Mouse (Mus musculus) liver, embryonic 11.5 days (tissue): ENCODE results near the gene Ccsap. TPM values are rescaled to one million over a fixed set of nuclear protein-coding genes. Genes with fewer than 3 reads are reported as not detected.

Experiments used
- ATAC-seq: fragments of 200-750 bp; cut with Nextera tagmentation; replicated peaks from 2 replicates; pipeline ENCODE4 v1.8.0; 2017; ENCODE audit warnings: moderate number of reproducible peaks, mild to moderate bottlenecking, moderate TSS enrichment, moderate library complexity; ENCODE audit not compliant: low FRiP score
- DNase-seq: peaks from one replicate; pipeline ENCODE4 v3.0.0-alpha.2; 2017; ENCODE audit warnings: low spot score
- H3K27ac ChIP-seq: fragments of 300-500 bp; sonication (generic); 2 replicates; pipeline ENCODE4 v1.5.1; 2014; ENCODE audit warnings: mild to moderate bottlenecking, low read depth, low read length, control low read depth
- H3K27me3 ChIP-seq: fragments of 300-500 bp; sonication (generic); replicated peaks from 2 replicates; pipeline ENCODE4 v1.6.1; 2014; ENCODE audit warnings: low read length, mixed read lengths; ENCODE audit not compliant: control insufficient read depth, insufficient read depth
- H3K36me3 ChIP-seq: fragments of 300-500 bp; sonication (generic); 2 replicates; pipeline ENCODE4 v1.6.1; 2014; ENCODE audit warnings: mild to moderate bottlenecking, low read length, moderate library complexity, mixed read lengths; ENCODE audit not compliant: control insufficient read depth, insufficient read depth
- H3K4me1 ChIP-seq: fragments of 300-500 bp; sonication (generic); replicated peaks from 2 replicates; pipeline ENCODE4 v1.6.1; 2014; ENCODE audit warnings: low read length, mixed read lengths; ENCODE audit not compliant: control insufficient read depth, insufficient read depth
- H3K4me2 ChIP-seq: fragments of 300-500 bp; sonication (generic); 2 replicates; pipeline ENCODE4 v1.6.1; 2014; ENCODE audit warnings: mild to moderate bottlenecking, control low read depth, moderate library complexity
- H3K4me3 ChIP-seq: fragments of 300-500 bp; sonication (generic); 2 replicates; pipeline ENCODE4 v1.5.1; 2014; ENCODE audit warnings: low read depth, low read length, control low read depth
- H3K9ac ChIP-seq: fragments of 300-500 bp; sonication (generic); 2 replicates; pipeline ENCODE4 v1.6.1; 2014; ENCODE audit warnings: low read depth, low read length, control low read depth
- H3K9me3 ChIP-seq: fragments of 300-500 bp; sonication (generic); 2 replicates; pipeline ENCODE4 v1.6.1; 2016; ENCODE audit warnings: low read length, inconsistent platforms, mixed read lengths; ENCODE audit not compliant: control insufficient read depth
- WGBS: fragments of 180-500 bp; shearing (Covaris S2); extraction: QIAGEN DNeasy Blood & Tissue Kit; methylation state at CpG from one replicate; pipeline ENCODE4 v1.1.7; 2014; 5-methylcytosine and 5-hydroxymethylcytosine counted together
- polyA plus RNA-seq: library from polyadenylated mRNA; unstranded; fragments of >200 nt; fragmentation: Nextera tagmentation; extraction: Ambion mirVana; gene quantifications from 2 replicates; pipeline ENCODE4 v1.2.1, GENCODE M21; 2014

Ccsap gene
- polyA plus RNA-seq, 1 experiment from 2014 or later: 4.6 TPM

GRCm38 (mm10) chr8:123884721-123885565, 24.9 kb upstream of the Ccsap start:
- no peak overlapping the region for H3K9ac ChIP-seq
- no peaks in the 10 kb centered on the region for H3K36me3 ChIP-seq
- H3K4me2 ChIP-seq: no peak overlapping the region
- peaks cover 3% of the 10 kb centered on the region; the same call in 1 of the 2 replicates for H3K4me1 ChIP-seq
- 14% methylated on average over 13 of the region's 14 CpGs for WGBS
- DNase-seq: no peak
- no peak for ATAC-seq
- no peaks in the 10 kb centered on the region for H3K9me3 ChIP-seq
- peaks cover 38% of the 10 kb centered on the region for H3K27me3 ChIP-seq
- H3K27ac ChIP-seq: no peak overlapping the region
- H3K4me3 ChIP-seq: no peak overlapping the region

- no peak overlapping the region for H3K4me3 ChIP-seq
- H3K9ac ChIP-seq: no peak overlapping the region
- ATAC-seq (no peak), DNase-seq (no peak)
- no peaks in the 10 kb centered on the region for H3K9me3 ChIP-seq
- H3K36me3 ChIP-seq: no peaks in the 10 kb centered on the region
- 88% methylated on average over 4 of the region's 4 CpGs for WGBS
- no peak overlapping the region for H3K4me2 ChIP-seq
- peaks cover 3% of the 10 kb centered on the region; the same call in 1 of the 2 replicates for H3K4me1 ChIP-seq
- peaks cover 29% of the 10 kb centered on the region for H3K27me3 ChIP-seq
- H3K27ac ChIP-seq: no peak overlapping the region
These were observed 23.1 kb upstream of the Ccsap start for GRCm38 (mm10) chr8:123883094-123883493.

- peaks cover 27% of the 10 kb centered on the region for H3K27me3 ChIP-seq
- H3K9me3 ChIP-seq: no peaks in the 10 kb centered on the region
- no peak overlapping the region for H3K27ac ChIP-seq
- ATAC-seq (no peak), DNase-seq (no peak)
- no peak overlapping the region for H3K4me3 ChIP-seq
- H3K4me2 ChIP-seq: no peak overlapping the region
- no peaks in the 10 kb centered on the region for H3K36me3 ChIP-seq
- WGBS: 67% methylated on average over 2 of the region's 2 CpGs
- peaks cover 3% of the 10 kb centered on the region; the same call in 1 of the 2 replicates for H3K4me1 ChIP-seq
- no peak overlapping the region for H3K9ac ChIP-seq
These were observed 22.4 kb upstream of the Ccsap start for GRCm38 (mm10) chr8:123882412-123882811.

GRCm38 (mm10) chr8:123880821-123881350, 20.9 kb upstream of the Ccsap start:
- H3K4me1 ChIP-seq: peaks cover 3% of the 10 kb centered on the region; the same call in 1 of the 2 replicates
- H3K27me3 ChIP-seq: peaks cover 24% of the 10 kb centered on the region
- H3K9ac ChIP-seq: no peak overlapping the region
- H3K9me3 ChIP-seq: no peaks in the 10 kb centered on the region
- 45% methylated on average over 4 of the region's 4 CpGs for WGBS
- no peak overlapping the region for H3K4me2 ChIP-seq
- H3K4me3 ChIP-seq: no peak overlapping the region
- no peak overlapping the region for H3K27ac ChIP-seq
- DNase-seq (no peak), ATAC-seq (no peak)
- H3K36me3 ChIP-seq: no peaks in the 10 kb centered on the region

GRCm38 (mm10) chr8:123880271-123880670, 20.3 kb upstream of the Ccsap start:
- no peak overlapping the region for H3K4me3 ChIP-seq
- H3K27ac ChIP-seq: no peak overlapping the region
- no peaks in the 10 kb centered on the region for H3K9me3 ChIP-seq
- peaks cover 18% of the 10 kb centered on the region for H3K27me3 ChIP-seq
- DNase-seq (no peak), ATAC-seq (no peak)
- peaks cover 3% of the 10 kb centered on the region; the same call in 1 of the 2 replicates for H3K4me1 ChIP-seq
- 61% methylated on average over 10 of the region's 10 CpGs for WGBS
- H3K4me2 ChIP-seq: no peak overlapping the region
- H3K9ac ChIP-seq: no peak overlapping the region
- H3K36me3 ChIP-seq: no peaks in the 10 kb centered on the region

GRCm38 (mm10) chr8:123877865-123878264, 17.9 kb upstream of the Ccsap start:
- Histone ChIP-seq H3K4me3 (no peak overlapping the region), H3K27ac (no peak overlapping the region), H3K4me2 (no peak overlapping the region), H3K27me3 (no peaks in the 10 kb centered on the region; the same call in 1 of the 2 replicates), H3K9me3 (no peaks in the 10 kb centered on the region), H3K9ac (no peak overlapping the region), H3K36me3 (no peaks in the 10 kb centered on the region), H3K4me1 (no peaks in the 10 kb centered on the region)
- no peak for DNase-seq
- WGBS: 69% methylated on average over 2 of the region's 2 CpGs
- ATAC-seq: no peak

GRCm38 (mm10) chr8:123874324-123874723, 14.3 kb upstream of the Ccsap start:
- no peaks in the 10 kb centered on the region for H3K9me3 ChIP-seq
- DNase-seq: no peak
- no peaks in the 10 kb centered on the region for H3K4me1 ChIP-seq
- no peak overlapping the region for H3K4me2 ChIP-seq
- no peaks in the 10 kb centered on the region for H3K36me3 ChIP-seq
- H3K27me3 ChIP-seq: no peaks in the 10 kb centered on the region
- ATAC-seq: no peak
- WGBS: 79% methylated on average over 11 of the region's 11 CpGs
- no peak overlapping the region for H3K27ac ChIP-seq
- no peak overlapping the region for H3K4me3 ChIP-seq
- H3K9ac ChIP-seq: no peak overlapping the region

GRCm38 (mm10) chr8:123873364-123873763, 13.4 kb upstream of the Ccsap start:
- H3K9me3 ChIP-seq: no peaks in the 10 kb centered on the region
- H3K27ac ChIP-seq: no peak overlapping the region
- H3K4me3 ChIP-seq: no peak overlapping the region
- ATAC-seq: no peak
- no peaks in the 10 kb centered on the region for H3K27me3 ChIP-seq
- WGBS: 67% methylated on average over 6 of the region's 6 CpGs
- no peaks in the 10 kb centered on the region for H3K4me1 ChIP-seq
- no peak overlapping the region for H3K9ac ChIP-seq
- DNase-seq: no peak
- H3K36me3 ChIP-seq: no peaks in the 10 kb centered on the region
- H3K4me2 ChIP-seq: no peak overlapping the region

- H3K9ac ChIP-seq: no peak overlapping the region
- H3K27me3 ChIP-seq: no peaks in the 10 kb centered on the region
- WGBS: 79% methylated on average over 9 of the region's 9 CpGs
- H3K27ac ChIP-seq: no peak overlapping the region
- no peak overlapping the region for H3K4me2 ChIP-seq
- H3K9me3 ChIP-seq: no peaks in the 10 kb centered on the region
- H3K36me3 ChIP-seq: no peaks in the 10 kb centered on the region
- no peak for ATAC-seq
- no peak for DNase-seq
- no peak overlapping the region for H3K4me3 ChIP-seq
- H3K4me1 ChIP-seq: no peaks in the 10 kb centered on the region
These were observed 12.0 kb upstream of the Ccsap start for GRCm38 (mm10) chr8:123872048-123872447.
